Mouse (Mus musculus) spleen, adult 2 months (tissue): Measurements from ENCODE around the gene Amdhd1. TPM values are rescaled to one million over a fixed set of nuclear protein-coding genes. Genes with fewer than 3 reads are reported as not detected.
A peak's percentile ranks its signal among the peaks of the same experiment; 100 is the strongest.

ENCODE experiments used
- DNase-seq, 2 experiments: peaks; one replicate each; pipeline versions ENCODE4 v3.0.0 to v3.0.0-alpha.2; 2012 to 2021; ENCODE audit warnings: low spot score in 2 of 2, low read depth in 1 of 2
- H3K27ac ChIP-seq: fragments of 200-500 bp; 2 replicates; pipeline ENCODE4 v1.5.1; 2012; ENCODE audit warnings: low read length, inconsistent platforms; ENCODE audit not compliant: insufficient read depth
- H3K27me3 ChIP-seq: fragments of 200-500 bp; 2 replicates; pipeline ENCODE4 v1.6.1; 2012; ENCODE audit warnings: mild to moderate bottlenecking, moderate library complexity, low read length, inconsistent platforms; ENCODE audit not compliant: control insufficient read depth, insufficient read depth
- H3K36me3 ChIP-seq: fragments of 200-500 bp; 2 replicates; pipeline ENCODE4 v1.6.1; 2012; ENCODE audit warnings: mild to moderate bottlenecking, low read length, inconsistent platforms; ENCODE audit not compliant: control insufficient read depth, insufficient read depth
- H3K4me1 ChIP-seq: fragments of 200-500 bp; 2 replicates; pipeline ENCODE4 v1.6.1; 2011; ENCODE audit warnings: inconsistent platforms; ENCODE audit not compliant: control insufficient read depth, insufficient read depth, insufficient read length
- H3K4me3 ChIP-seq: fragments of 200-500 bp; 2 replicates; pipeline ENCODE4 v1.5.1; 2011; ENCODE audit warnings: mild to moderate bottlenecking, inconsistent platforms; ENCODE audit not compliant: insufficient read depth, insufficient read length; ENCODE audit errors: extremely low read depth
- CTCF ChIP-seq: fragments of 200-500 bp; IDR thresholded peaks from 2 replicates; pipeline ENCODE4 v1.5.1; 2011; ENCODE audit warnings: mild to moderate bottlenecking, inconsistent platforms; ENCODE audit not compliant: insufficient read depth, insufficient read length, insufficient replicate concordance; ENCODE audit errors: extremely low read depth
- POLR2A ChIP-seq: fragments of 200-500 bp; IDR thresholded peaks from 2 replicates; pipeline ENCODE4 v1.6.1; 2011; ENCODE audit warnings: low read depth, low read length, inconsistent platforms
- WGBS: fragments of 180-500 bp; shearing (Covaris S2); methylation state at CpG from one replicate; pipeline ENCODE4 v1.1.7; 2018; 5-methylcytosine and 5-hydroxymethylcytosine counted together
- polyA plus RNA-seq: library from polyadenylated mRNA; depleted of rRNA; stranded (reverse); fragments of >200 nt; gene quantifications from 2 replicates; pipeline ENCODE4 v1.2.3, GENCODE M21; 2012; rRNA removed

Amdhd1 gene
- polyA plus RNA-seq: 0.04 and 0.11 TPM in 2 replicates

DNA sequence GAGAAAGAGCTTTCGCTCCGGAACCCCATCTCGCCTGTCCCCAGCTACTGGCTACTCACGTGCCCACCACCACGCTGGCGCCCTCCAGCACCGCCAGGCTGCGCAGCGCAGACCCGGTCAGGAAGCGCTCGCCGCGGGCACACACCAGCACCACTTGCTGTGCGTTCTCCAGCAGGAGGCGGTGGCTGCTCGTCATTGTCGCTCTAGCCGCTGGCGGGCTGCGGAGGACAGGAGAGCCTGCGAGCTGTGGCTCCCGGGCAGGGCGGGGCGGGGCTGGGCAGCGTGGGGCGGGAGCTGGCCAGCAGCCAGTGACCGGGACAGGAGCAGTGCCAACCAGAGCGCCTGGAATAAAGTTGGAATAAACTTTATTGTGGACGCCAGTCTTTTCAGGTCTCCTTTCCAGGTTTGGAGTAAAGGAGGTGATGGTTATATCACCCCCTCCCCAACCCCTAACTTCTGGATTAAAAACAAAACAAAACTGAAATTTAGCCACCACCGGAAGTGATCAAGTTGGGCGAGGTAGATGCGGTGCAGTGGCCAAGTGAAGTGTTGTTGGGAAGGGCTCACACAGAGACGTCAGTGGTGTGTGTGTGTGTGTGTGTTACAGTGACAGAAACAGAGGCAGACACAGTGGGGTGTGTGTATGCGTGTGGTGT lies at the start of gene Amdhd1:
Amdhd1 (minus strand) TSS at position 259 of the 656 bp plus-strand sequence.
- H3K27me3 ChIP-seq: no peaks in the 10 kb centered on the region
- TF ChIP-seq POLR2A (no peak), CTCF (peak; percentile 70; the same call in 1 of the 2 replicates)
- peak within 1 kb of the TSS; percentile 56 for H3K4me3 ChIP-seq
- H3K27ac ChIP-seq: peak within 1 kb of the TSS; percentile 62; the same call in 1 of the 2 replicates
- 3% methylated on average over 34 of the region's 35 CpGs for WGBS
- H3K4me1 ChIP-seq: peaks cover 14% of the 10 kb centered on the region
- peak; percentile 67 to 85 for DNase-seq
- H3K36me3 ChIP-seq: no peaks in the 10 kb centered on the region

DNA sequence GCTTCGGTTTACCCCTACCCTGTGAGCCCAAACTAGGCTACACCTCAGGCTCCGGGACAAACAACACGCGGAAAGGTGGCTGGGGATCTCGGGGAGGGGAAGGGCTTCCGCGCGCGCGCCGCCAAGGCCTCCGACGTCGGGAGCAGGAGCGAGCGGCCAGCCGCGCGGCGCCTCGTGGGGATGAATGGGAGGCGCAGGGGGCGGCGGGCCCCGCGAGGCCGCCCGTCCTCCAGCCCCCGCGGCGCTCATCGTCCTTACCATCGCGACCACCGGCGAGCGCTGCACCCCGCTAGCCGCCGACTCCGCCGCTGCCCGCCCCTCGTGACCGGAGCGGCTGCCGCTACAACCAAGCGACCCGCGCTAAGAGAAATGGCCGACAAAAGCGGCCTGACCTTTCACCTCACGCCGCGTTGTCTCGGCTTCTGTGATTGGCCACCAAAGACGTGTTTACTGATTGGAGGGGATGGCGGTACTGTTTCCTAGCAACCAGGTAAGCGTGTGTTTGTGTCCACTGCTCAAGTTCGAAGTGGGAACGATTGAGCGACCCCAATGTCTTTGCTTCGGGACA lies 49.5 kb upstream of the Amdhd1 start, which contains the start of gene Snrpf:
Snrpf (minus strand) TSS at position 426 of the 568 bp plus-strand sequence.
- WGBS: 1% methylated on average over 61 of the region's 63 CpGs
- Histone ChIP-seq H3K36me3 (peaks cover 2% of the 10 kb centered on the region; the same call in 1 of the 2 replicates), H3K4me1 (peaks cover 8% of the 10 kb centered on the region), H3K27me3 (no peaks in the 10 kb centered on the region), H3K4me3 (peak within 1 kb of the TSS; percentile 79), H3K27ac (peak within 1 kb of the TSS; percentile 60)
- TF ChIP-seq POLR2A (no peak), CTCF (no peak)
- DNase-seq: peak; percentile 81 to 86

DNA sequence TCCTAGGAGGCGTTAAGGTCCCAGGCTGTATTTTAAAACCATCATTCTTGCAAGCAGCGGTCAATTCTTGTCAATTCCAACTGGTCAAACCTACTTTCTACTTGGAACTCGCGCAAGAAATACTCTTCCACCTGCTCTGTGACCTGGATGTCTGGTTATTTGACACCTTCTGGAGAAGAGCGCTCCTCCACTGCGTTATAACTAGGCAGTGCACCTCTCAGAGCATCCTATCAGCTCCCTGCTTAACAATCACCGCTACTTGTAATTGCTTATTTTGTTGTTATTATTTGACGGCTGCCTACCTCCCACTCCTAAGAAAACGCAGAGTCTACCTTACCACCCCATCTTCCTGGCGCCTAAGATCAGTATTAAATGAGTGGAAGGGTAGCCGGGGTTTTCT lies 49.0 kb upstream of the Amdhd1 start:
- Histone ChIP-seq H3K36me3 (peaks cover 2% of the 10 kb centered on the region; the same call in 1 of the 2 replicates), H3K27ac (peak overlapping the region; percentile 60), H3K4me1 (peaks cover 6% of the 10 kb centered on the region), H3K27me3 (no peaks in the 10 kb centered on the region), H3K4me3 (peak overlapping the region; percentile 79)
- TF ChIP-seq POLR2A (no peak), CTCF (no peak)
- DNase-seq: no peak
- 2% methylated on average over 11 of the region's 11 CpGs for WGBS

DNA sequence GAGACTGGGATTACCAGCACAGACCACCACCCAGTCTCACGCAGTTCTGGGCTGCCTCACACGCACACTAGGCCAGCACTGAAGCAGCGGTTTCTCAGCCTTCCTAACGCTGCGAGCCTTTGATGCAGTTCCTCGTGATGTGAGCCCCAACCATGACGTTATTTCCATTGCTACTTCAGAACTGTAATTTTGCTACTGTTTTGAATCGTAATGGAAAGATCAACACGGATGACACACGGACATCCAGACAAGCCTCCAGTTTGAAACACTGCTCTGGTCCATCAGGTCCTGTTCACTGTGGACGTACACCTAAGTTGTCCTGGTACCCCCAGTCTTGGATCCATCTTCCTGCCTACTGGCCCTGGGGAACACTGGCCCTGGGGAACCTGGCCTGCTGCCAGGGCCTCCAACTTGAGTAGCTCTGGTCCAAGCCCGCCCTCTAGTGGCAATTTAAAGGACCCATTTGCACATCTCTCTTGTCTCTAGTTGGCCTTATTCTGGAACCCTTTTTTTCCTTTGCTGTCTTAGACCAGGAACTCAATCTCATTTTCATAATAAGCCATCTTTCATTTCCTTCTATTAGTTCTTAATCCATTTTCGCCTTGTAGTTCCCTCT lies 37.5 kb upstream of the Amdhd1 start:
- no peak overlapping the region for H3K4me3 ChIP-seq
- 61% methylated on average over 13 of the region's 13 CpGs for WGBS
- H3K27ac ChIP-seq: no peak overlapping the region
- H3K36me3 ChIP-seq: no peaks in the 10 kb centered on the region
- peak; percentile 54 for DNase-seq
- no peaks in the 10 kb centered on the region for H3K27me3 ChIP-seq
- TF ChIP-seq CTCF (peak; percentile 66; the same call in 1 of the 2 replicates), POLR2A (no peak)
- no peaks in the 10 kb centered on the region for H3K4me1 ChIP-seq

DNA sequence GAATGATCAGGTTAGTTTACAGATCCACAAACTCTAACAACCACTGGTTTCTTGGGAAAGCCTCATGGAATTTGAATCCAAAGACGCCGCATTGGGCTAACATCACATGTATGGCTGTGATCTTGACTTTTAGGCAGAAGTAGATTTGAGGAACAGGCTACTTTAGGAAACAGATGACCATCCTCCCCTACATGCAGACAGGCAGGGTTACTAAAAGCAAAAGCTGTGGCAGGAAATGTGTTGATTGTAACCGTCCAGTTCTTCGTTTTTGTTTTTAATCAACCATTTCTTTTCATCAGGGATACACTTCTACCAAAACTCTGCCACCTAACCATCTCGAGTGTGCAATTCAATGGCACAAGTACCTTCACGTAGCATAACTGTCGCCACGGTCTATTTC lies 36.1 kb upstream of the Amdhd1 start:
- no peaks in the 10 kb centered on the region for H3K27me3 ChIP-seq

DNA sequence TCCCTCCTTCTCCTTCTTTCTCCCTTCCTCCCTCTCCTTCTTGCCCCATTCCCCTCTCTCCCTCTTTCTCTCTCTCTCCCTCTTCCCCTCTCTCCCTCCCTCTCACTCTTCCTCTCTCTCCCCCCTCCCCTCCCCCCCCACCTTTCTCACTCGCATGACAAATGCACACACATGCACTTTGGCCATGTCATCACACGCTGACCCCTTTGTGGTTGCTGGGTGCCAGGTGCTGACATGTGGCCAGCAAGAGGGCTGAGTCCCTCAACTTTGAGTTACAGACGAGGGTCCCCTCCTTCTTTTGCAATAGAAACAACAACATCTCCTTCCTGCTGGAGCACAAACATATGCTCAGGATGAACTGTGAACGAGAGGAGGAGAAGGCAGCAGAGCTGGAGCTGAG lies 35.1 kb upstream of the Amdhd1 start:
- no peak for DNase-seq
- TF ChIP-seq POLR2A: no peak
- no peak for TF ChIP-seq CTCF
- no peak overlapping the region for H3K4me3 ChIP-seq
- H3K27ac ChIP-seq: no peak overlapping the region
- WGBS: 64% methylated on average over 4 of the region's 4 CpGs
- no peaks in the 10 kb centered on the region for H3K4me1 ChIP-seq
- no peaks in the 10 kb centered on the region for H3K27me3 ChIP-seq
- no peaks in the 10 kb centered on the region for H3K36me3 ChIP-seq

More for the DNA sequence above, 36.1 kb upstream of the Amdhd1 start:
- WGBS: 44% methylated on average over 8 of the region's 8 CpGs
- H3K4me3 ChIP-seq: no peak overlapping the region
- no peaks in the 10 kb centered on the region for H3K4me1 ChIP-seq
- H3K27ac ChIP-seq: no peak overlapping the region
- DNase-seq: no peak
- no peak for TF ChIP-seq CTCF
- no peak for TF ChIP-seq POLR2A
- no peaks in the 10 kb centered on the region for H3K36me3 ChIP-seq
